Mouse (Mus musculus) olfactory bulb, adult 2 months (tissue): Measurements from ENCODE around the gene Ppp1r12a.

Source experiments
- CTCF ChIP-seq: fragments of 200-500 bp; IDR thresholded peaks from 2 replicates; pipeline ENCODE4 v1.5.1; 2012; ENCODE audit warnings: low read depth, mild to moderate bottlenecking, low read length, moderate library complexity; ENCODE audit not compliant: insufficient read depth
- POLR2A ChIP-seq: fragments of 200-500 bp; IDR thresholded peaks from 2 replicates; pipeline ENCODE4 v1.6.1; 2012; ENCODE audit warnings: mild to moderate bottlenecking, low read depth, low read length, moderate library complexity; ENCODE audit not compliant: insufficient read depth

DNA sequence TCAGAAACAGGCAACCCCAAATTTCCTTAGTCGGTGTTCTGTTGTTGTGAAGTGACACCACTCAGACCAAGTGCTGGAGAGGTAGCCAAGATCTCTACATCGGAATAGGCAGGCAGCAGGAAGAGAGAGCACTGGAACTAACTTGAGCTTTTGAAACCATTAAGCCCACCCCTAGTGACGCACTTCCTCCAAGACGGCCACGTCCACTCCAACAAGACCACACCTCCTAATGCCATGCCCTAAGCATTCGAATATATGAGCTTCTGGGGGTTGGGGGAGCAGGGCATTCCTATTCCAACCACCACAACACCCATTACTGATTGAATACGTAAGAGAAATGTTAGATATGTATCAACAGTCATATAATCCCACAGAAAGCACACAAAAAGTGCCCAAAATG is 134.5 kb downstream of the Ppp1r12a start:
- TF ChIP-seq CTCF (no peak), POLR2A (no peak)
